ENCODE assay signal across 16 mouse cellular contexts in genomic region chr2:173255810-173256551, GRCm38 (mm10). TPM values are rescaled to one million over a fixed set of nuclear protein-coding genes. Genes with fewer than 3 reads are reported as not detected.
DNase-seq lines count a peak whose midpoint lies in the region; ATAC-seq and TF ChIP-seq lines count a peak whose summit lies in the region.
"Had no signal": no experiment of that assay in that cellular context is flagged by ENCODE, and none has a peak within 500 bp of the region (broad histone marks: within the 10 kb centered on the region; RNA-seq: fewer than 3 reads in every experiment).

No protein-coding gene starts in this region.

- no peak for DNase-seq in hindbrain, embryonic 11.5 days (ENCODE audit: low spot score)
- no peak for DNase-seq in hindbrain, postnatal 0 days (ENCODE audit: low spot score)
- no peak for DNase-seq in neural tube, embryonic 11.5 days (ENCODE audit: low spot score)
- no peak for DNase-seq in neural tube, embryonic 10.5 days (ENCODE audit: extremely low spot score, low spot score)
- peak; percentile 64 for DNase-seq in testis, postnatal 10 days (ENCODE audit: low spot score)
- no peak for DNase-seq in adrenal gland, postnatal 10 days
- no peak for DNase-seq in right cerebral cortex, adult 2 months (ENCODE audit: low spot score in 2 of 2)
- DNase-seq: cerebellum, adult 2 months; gastrocnemius, postnatal 36 days; liver, embryonic 13.5 days; thymus, postnatal 36 days had no signal

- H3K4me1 ChIP-seq in hindbrain, embryonic 11.5 days (replicated peaks; ENCODE audit: control insufficient read depth, insufficient read depth, low read length) = peaks cover 55% of the 10 kb centered on the region
- H3K4me1 ChIP-seq in hindbrain, postnatal 0 days (ENCODE audit: insufficient read depth, low read length) = peaks cover 46% of the 10 kb centered on the region
- peaks cover 95% of the 10 kb centered on the region for H3K4me1 ChIP-seq in neural tube, embryonic 11.5 days (ENCODE audit: control insufficient read depth, insufficient read depth, low read length)
- H3K4me1 ChIP-seq in intestine, postnatal 0 days (replicated peaks; ENCODE audit: control insufficient read depth, insufficient read depth, low read length) = peaks cover 13% of the 10 kb centered on the region
- H3K4me1 ChIP-seq: liver, embryonic 13.5 days had no signal

- ATAC-seq in hindbrain, embryonic 11.5 days (ENCODE audit: low FRiP score) = no peak
- no peak for ATAC-seq in hindbrain, postnatal 0 days
- ATAC-seq in neural tube, embryonic 11.5 days (ENCODE audit: insufficient read depth, low FRiP score, low TSS enrichment) = no peak
- ATAC-seq in intestine, postnatal 0 days = peak; percentile 73
- ATAC-seq: CD4-positive, CD25-positive, alpha-beta regulatory T cell, adult 4 months; inflammation-experienced regulatory T-cells, adult 6 months had no signal

- TF ChIP-seq CTCF in hindbrain, postnatal 0 days (IDR thresholded peaks at IDR 0.05; ENCODE audit: low read depth) = no peak
- no peak for TF ChIP-seq CTCF in intestine, postnatal 0 days (IDR thresholded peaks at IDR 0.05; ENCODE audit: low read depth)

- WGBS in hindbrain, embryonic 11.5 days = 75% methylated on average over 7 of the region's 7 CpGs
- WGBS in hindbrain, postnatal 0 days = 61% methylated on average over 7 of the region's 7 CpGs
- 74% methylated on average over 7 of the region's 7 CpGs for whole genome bisulfite sequencing in neural tube, embryonic 11.5 days
- 23% methylated on average over 7 of the region's 7 CpGs for WGBS in intestine, postnatal 0 days

- H3K9ac ChIP-seq in hindbrain, embryonic 11.5 days (ENCODE audit: low read depth, low read length) = no peak overlapping the region
- no peak overlapping the region for H3K9ac ChIP-seq in hindbrain, postnatal 0 days (replicated peaks; ENCODE audit: low read length)
- H3K9ac ChIP-seq in neural tube, embryonic 11.5 days (ENCODE audit: low read length) = peak overlapping the region; percentile 10; the same call in 1 of the 2 replicates
- no peak overlapping the region for H3K9ac ChIP-seq in intestine, postnatal 0 days (ENCODE audit: low read depth, low read length)
- H3K9ac ChIP-seq: liver, embryonic 13.5 days had no signal

- H3K36me3 ChIP-seq in hindbrain, embryonic 11.5 days (ENCODE audit: control insufficient read depth, insufficient read depth, low read length) = no peaks in the 10 kb centered on the region
- H3K36me3 ChIP-seq in hindbrain, postnatal 0 days (ENCODE audit: insufficient read depth, low read length) = no peaks in the 10 kb centered on the region
- no peaks in the 10 kb centered on the region for H3K36me3 ChIP-seq in neural tube, embryonic 11.5 days (ENCODE audit: control insufficient read depth, insufficient read depth, low read length)
- no peaks in the 10 kb centered on the region for H3K36me3 ChIP-seq in intestine, postnatal 0 days (ENCODE audit: control insufficient read depth, insufficient read depth)
- H3K36me3 ChIP-seq: liver, embryonic 13.5 days had no signal

- H3K4me3 ChIP-seq in hindbrain, embryonic 11.5 days (ENCODE audit: low read depth, low read length) = no peak overlapping the region
- no peak overlapping the region for H3K4me3 ChIP-seq in hindbrain, postnatal 0 days (ENCODE audit: low read length)
- no peak overlapping the region for H3K4me3 ChIP-seq in neural tube, embryonic 11.5 days (ENCODE audit: low read depth, low read length)
- no peak overlapping the region for H3K4me3 ChIP-seq in intestine, postnatal 0 days (ENCODE audit: low read depth, low read length)
- H3K4me3 ChIP-seq: layer of hippocampus, adult 2 months; liver, embryonic 13.5 days had no signal

- no peaks in the 10 kb centered on the region for H3K9me3 ChIP-seq in hindbrain, embryonic 11.5 days (ENCODE audit: control insufficient read depth, low read length)
- H3K9me3 ChIP-seq in hindbrain, postnatal 0 days (ENCODE audit: low read length) = no peaks in the 10 kb centered on the region
- H3K9me3 ChIP-seq in neural tube, embryonic 11.5 days (ENCODE audit: control insufficient read depth, low read length) = no peaks in the 10 kb centered on the region
- no peaks in the 10 kb centered on the region for H3K9me3 ChIP-seq in intestine, postnatal 0 days (ENCODE audit: control insufficient read depth)
- H3K9me3 ChIP-seq: liver, embryonic 13.5 days had no signal

- H3K4me2 ChIP-seq in hindbrain, embryonic 11.5 days (replicated peaks; ENCODE audit: low read depth, low read length) = no peak overlapping the region
- H3K4me2 ChIP-seq in hindbrain, postnatal 0 days (ENCODE audit: low read depth, low read length) = no peak overlapping the region
- H3K4me2 ChIP-seq in neural tube, embryonic 11.5 days (ENCODE audit: low read depth) = no peak overlapping the region
- 0 out of 2 replicates have a peak overlapping the region, but pooled peaks have one; percentile 24 for H3K4me2 ChIP-seq in intestine, postnatal 0 days (replicated peaks; ENCODE audit: low read depth)
- H3K4me2 ChIP-seq: liver, embryonic 13.5 days had no signal

- 0 out of 2 replicates have a peak overlapping the region, but pooled peaks have one; percentile 1 for H3K27ac ChIP-seq in hindbrain, embryonic 11.5 days (ENCODE audit: low read depth, low read length)
- H3K27ac ChIP-seq in hindbrain, postnatal 0 days = no peak overlapping the region
- H3K27ac ChIP-seq in neural tube, embryonic 11.5 days (ENCODE audit: low read depth, low read length) = peak overlapping the region; percentile 79
- peak overlapping the region; percentile 41; the same call in 1 of the 2 replicates for H3K27ac ChIP-seq in intestine, postnatal 0 days (ENCODE audit: low read depth, low read length)
- H3K27ac ChIP-seq: layer of hippocampus, adult 2 months; liver, embryonic 13.5 days had no signal

- H3K27me3 ChIP-seq in hindbrain, embryonic 11.5 days (ENCODE audit: control insufficient read depth, insufficient read depth, low read length) = no peaks in the 10 kb centered on the region
- H3K27me3 ChIP-seq in hindbrain, postnatal 0 days (ENCODE audit: insufficient read depth, low read length) = no peaks in the 10 kb centered on the region
- no peaks in the 10 kb centered on the region for H3K27me3 ChIP-seq in neural tube, embryonic 11.5 days (ENCODE audit: control insufficient read depth, insufficient read depth, low read length)
- H3K27me3 ChIP-seq in intestine, postnatal 0 days (replicated peaks; ENCODE audit: control insufficient read depth, insufficient read depth, low read length) = no peaks in the 10 kb centered on the region
- H3K27me3 ChIP-seq: liver, embryonic 13.5 days had no signal

RNA-seq across cellular contexts. Expression of gene Pmepa1, which starts 20.4 kb away (rescaled TPM):
- polyA plus RNA-seq in hindbrain, embryonic 11.5 days (2014; fragmentation: Nextera tagmentation; extraction: Ambion mirVana) = 3.4 and 5.0 TPM in 2 replicates
- total RNA-seq in hindbrain, postnatal 0 days (2014; rRNA removed) = 7.7 and 16.0 TPM in 2 replicates
- polyA plus RNA-seq in hindbrain, postnatal 0 days (2015; fragmentation: Nextera tagmentation; extraction: Ambion mirVana) = 2.6 and 3.0 TPM in 2 replicates
- 5.3 and 5.9 TPM in 2 replicates for polyA plus RNA-seq in neural tube, embryonic 11.5 days (2014; fragmentation: Nextera tagmentation; extraction: Ambion mirVana)
- polyA plus RNA-seq in intestine, postnatal 0 days (2015; fragmentation: Nextera tagmentation; extraction: Ambion mirVana) = 5.9 and 6.4 TPM in 2 replicates
- total RNA-seq in adrenal gland, postnatal 10 days (2021) = 100 to 1,000 TPM in 1 of 2 experiments, 10 to 100 TPM in 1; 83.1 to 111 TPM

RNA-seq across cellular contexts. Expression of gene Zbp1, which starts 37.3 kb away (rescaled TPM):
- 0.33 TPM in 1 of 2 replicates, not detected in the other for polyA plus RNA-seq in hindbrain, embryonic 11.5 days (2014; fragmentation: Nextera tagmentation; extraction: Ambion mirVana)
- not detected in 2 replicates for total RNA-seq in hindbrain, postnatal 0 days (2014; rRNA removed)
- 0.58 and 0.68 TPM in 2 replicates for polyA plus RNA-seq in hindbrain, postnatal 0 days (2015; fragmentation: Nextera tagmentation; extraction: Ambion mirVana)
- polyA plus RNA-seq in neural tube, embryonic 11.5 days (2014; fragmentation: Nextera tagmentation; extraction: Ambion mirVana) = not detected in 2 replicates
- polyA plus RNA-seq in intestine, postnatal 0 days (2015; fragmentation: Nextera tagmentation; extraction: Ambion mirVana) = 13.9 and 14.0 TPM in 2 replicates
- total RNA-seq in adrenal gland, postnatal 10 days (2021) = 1 to 10 TPM in 1 of 2 experiments, under 1 TPM in 1; 0.90 to 2.3 TPM
- total RNA-seq: left cerebral cortex, postnatal 25 days had no signal
